Mouse (Mus musculus): Measurements from ENCODE around the gene Ints4. TPM values are rescaled to one million over a fixed set of nuclear protein-coding genes. Genes with fewer than 3 reads are reported as not detected.

The Ints4 gene
- polyA plus RNA-seq, 1 experiment = 18.0 TPM

DNA sequence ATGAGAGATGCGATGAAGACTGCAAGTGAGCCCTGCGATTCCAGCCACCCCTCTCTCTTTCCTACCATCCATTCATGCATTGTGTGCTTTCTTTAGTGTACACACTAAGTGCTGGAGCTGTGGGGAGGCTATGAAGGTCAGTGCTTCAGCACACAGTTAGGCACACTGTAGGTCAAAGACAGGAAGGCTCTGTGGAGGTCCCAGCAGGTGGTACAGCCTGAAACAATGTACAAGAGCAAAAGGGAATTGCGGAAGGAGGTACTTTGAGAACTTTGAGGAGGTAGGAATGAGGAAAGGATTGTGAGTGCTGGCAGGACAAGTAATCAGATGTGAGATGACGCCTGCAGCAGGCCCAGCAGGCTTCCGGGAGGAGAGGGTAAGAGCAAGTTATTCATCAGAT is 54.8 kb downstream of the Ints4 start:
- Histone ChIP-seq H3K4me1 (ENCODE audit: control insufficient read depth, insufficient read depth, low read length) (no peaks in the 10 kb centered on the region), H3K27ac (ENCODE audit: insufficient read depth, low read depth, low read length) (no peak overlapping the region), H3K4me3 (ENCODE audit: insufficient read depth, low read length) (no peak overlapping the region)
- TF ChIP-seq POLR2A (IDR thresholded peaks at IDR 0.05; ENCODE audit: borderline replicate concordance, low read depth, low read length) = no peak

DNA sequence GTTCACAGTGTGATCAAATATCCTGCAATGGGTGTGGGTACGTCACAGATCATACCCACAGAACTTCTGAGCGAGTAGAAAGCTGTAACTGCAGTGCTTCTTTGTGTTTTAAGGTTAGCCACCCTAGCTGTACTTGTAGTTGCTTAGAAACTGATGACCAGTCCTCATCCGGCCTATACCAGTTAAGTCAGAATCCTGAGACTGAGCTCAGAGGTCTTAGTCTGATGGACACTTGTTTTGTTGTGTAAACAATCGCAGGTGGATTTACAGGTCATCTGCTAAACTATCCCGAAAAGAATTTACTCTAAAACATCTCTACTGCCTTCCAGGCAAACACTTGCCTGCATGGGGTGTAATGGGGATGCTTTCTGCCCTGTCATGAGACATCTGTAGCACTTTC is 55.8 kb downstream of the Ints4 start:
- H3K27ac ChIP-seq (ENCODE audit: insufficient read depth, low read depth, low read length) = no peak overlapping the region
- TF ChIP-seq CTCF (IDR thresholded peaks at IDR 0.05; ENCODE audit: low read depth, low read length) (no peak), POLR2A (IDR thresholded peaks at IDR 0.05; ENCODE audit: borderline replicate concordance, low read depth, low read length) (no peak)
- H3K4me1 ChIP-seq (ENCODE audit: control insufficient read depth, insufficient read depth, low read length) = no peaks in the 10 kb centered on the region
- H3K4me3 ChIP-seq (ENCODE audit: insufficient read depth, low read length) = no peak overlapping the region

DNA sequence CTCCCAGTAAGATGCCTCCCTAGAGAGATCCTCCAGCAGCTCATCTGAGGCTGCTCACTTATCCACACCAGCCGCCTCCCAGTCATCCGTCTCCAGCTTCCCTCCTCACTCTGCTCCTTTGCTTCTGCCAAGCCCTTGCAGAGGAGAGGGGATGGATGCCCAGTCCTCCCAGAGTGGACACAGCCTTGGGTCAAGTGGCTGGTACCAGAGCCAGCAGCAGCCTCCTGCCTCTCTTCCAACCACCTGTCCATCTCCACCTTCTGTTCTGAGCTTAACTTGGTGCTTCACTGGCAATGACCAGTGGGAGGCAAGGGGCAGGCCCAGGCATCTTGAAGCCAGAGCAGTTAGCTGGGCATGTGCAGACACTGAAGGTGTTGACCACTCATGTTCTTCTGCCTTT is 65.7 kb downstream of the Ints4 start:
- Histone ChIP-seq H3K4me1 (ENCODE audit: control insufficient read depth, insufficient read depth, low read length) (no peaks in the 10 kb centered on the region), H3K27ac (ENCODE audit: insufficient read depth, low read depth, low read length) (no peak overlapping the region), H3K4me3 (ENCODE audit: insufficient read depth, low read length) (no peak overlapping the region)
- TF ChIP-seq CTCF (IDR thresholded peaks at IDR 0.05; ENCODE audit: low read depth, low read length) = no peak
- TF ChIP-seq POLR2A (IDR thresholded peaks at IDR 0.05; ENCODE audit: borderline replicate concordance, low read depth, low read length) = no peak

DNA sequence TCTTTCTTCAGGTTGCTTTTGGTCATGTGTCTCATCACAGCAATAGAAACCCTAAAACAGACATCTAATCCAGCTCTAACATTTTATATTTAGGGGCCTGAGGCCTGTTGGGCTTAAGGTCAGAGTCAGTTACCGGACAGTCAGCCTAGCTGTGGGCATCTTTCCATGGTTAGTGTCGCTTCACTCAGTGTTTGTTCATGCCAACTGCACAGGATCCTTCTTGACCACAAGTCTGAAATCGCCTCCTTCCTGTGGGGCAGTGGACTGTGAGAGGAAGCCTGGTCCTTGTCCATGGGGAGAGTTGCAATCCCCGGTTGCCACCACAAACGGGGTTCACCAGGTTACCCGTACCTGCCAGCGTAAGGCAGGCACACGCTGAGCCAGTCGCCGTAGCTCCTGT is 68.5 kb downstream of the Ints4 start:
- no peak overlapping the region for H3K4me3 ChIP-seq (ENCODE audit: insufficient read depth, low read length)
- TF ChIP-seq POLR2A (IDR thresholded peaks at IDR 0.05; ENCODE audit: borderline replicate concordance, low read depth, low read length) (no peak), CTCF (IDR thresholded peaks at IDR 0.05; ENCODE audit: low read depth, low read length) (no peak)
- no peak overlapping the region for H3K27ac ChIP-seq (ENCODE audit: insufficient read depth, low read depth, low read length)
- H3K4me1 ChIP-seq (ENCODE audit: control insufficient read depth, insufficient read depth, low read length) = no peaks in the 10 kb centered on the region

GRCm38 (mm10) chr7:97550673-97551072 is 69.9 kb downstream of the Ints4 start:
- TF ChIP-seq CTCF (IDR thresholded peaks at IDR 0.05; ENCODE audit: low read depth, low read length) = no peak
- no peak for TF ChIP-seq POLR2A (IDR thresholded peaks at IDR 0.05; ENCODE audit: borderline replicate concordance, low read depth, low read length)
- H3K4me1 ChIP-seq (ENCODE audit: control insufficient read depth, insufficient read depth, low read length) = no peaks in the 10 kb centered on the region
- H3K27ac ChIP-seq (ENCODE audit: insufficient read depth, low read depth, low read length) = no peak overlapping the region
- no peak overlapping the region for H3K4me3 ChIP-seq (ENCODE audit: insufficient read depth, low read length)

- TF ChIP-seq CTCF (IDR thresholded peaks at IDR 0.05; ENCODE audit: low read depth, low read length) (no peak), POLR2A (IDR thresholded peaks at IDR 0.05; ENCODE audit: borderline replicate concordance, low read depth, low read length) (no peak)
These were observed 82.8 kb downstream of the Ints4 start for GRCm38 (mm10) chr7:97563576-97563975.

GRCm38 (mm10) chr7:97569372-97569771 is 88.6 kb downstream of the Ints4 start:
- no peak overlapping the region for H3K27ac ChIP-seq (ENCODE audit: insufficient read depth, low read depth, low read length)
- H3K4me1 ChIP-seq (ENCODE audit: control insufficient read depth, insufficient read depth, low read length) = no peaks in the 10 kb centered on the region
- H3K4me3 ChIP-seq (ENCODE audit: insufficient read depth, low read length) = no peak overlapping the region
- TF ChIP-seq POLR2A (IDR thresholded peaks at IDR 0.05; ENCODE audit: borderline replicate concordance, low read depth, low read length) = no peak
- no peak for TF ChIP-seq CTCF (IDR thresholded peaks at IDR 0.05; ENCODE audit: low read depth, low read length)

More at GRCm38 (mm10) chr7:97563576-97563975, 82.8 kb downstream of the Ints4 start:
- Histone ChIP-seq H3K4me3 (ENCODE audit: insufficient read depth, low read length) (no peak overlapping the region), H3K4me1 (ENCODE audit: control insufficient read depth, insufficient read depth, low read length) (no peaks in the 10 kb centered on the region), H3K27ac (ENCODE audit: insufficient read depth, low read depth, low read length) (no peak overlapping the region)

DNA sequence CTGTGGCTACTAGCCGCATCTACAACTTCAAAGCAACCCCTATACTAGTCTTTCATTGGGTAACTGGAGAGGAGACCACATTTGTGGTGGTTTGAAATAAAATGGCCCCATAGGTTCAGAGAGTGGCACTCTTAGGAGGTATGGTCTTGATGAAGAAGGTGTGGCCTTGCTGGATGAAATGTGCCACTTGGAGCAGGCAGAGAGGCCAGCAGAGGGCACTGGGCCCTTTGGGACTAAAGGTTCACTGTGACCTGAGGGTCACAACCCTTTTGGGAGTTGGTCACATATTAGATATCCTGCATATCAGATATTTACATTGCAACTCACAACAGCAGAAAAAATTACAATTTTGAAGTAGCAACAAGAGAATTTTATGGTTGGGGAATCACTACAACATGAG is 89.6 kb downstream of the Ints4 start:
- Histone ChIP-seq H3K4me3 (ENCODE audit: insufficient read depth, low read length) (no peak overlapping the region), H3K4me1 (ENCODE audit: control insufficient read depth, insufficient read depth, low read length) (no peaks in the 10 kb centered on the region), H3K27ac (ENCODE audit: insufficient read depth, low read depth, low read length) (no peak overlapping the region)
- TF ChIP-seq CTCF (IDR thresholded peaks at IDR 0.05; ENCODE audit: low read depth, low read length) (peak; percentile 35; the same call in 1 of the 2 replicates), POLR2A (IDR thresholded peaks at IDR 0.05; ENCODE audit: borderline replicate concordance, low read depth, low read length) (no peak)

GRCm38 (mm10) chr7:97578361-97579066 is 97.8 kb downstream of the Ints4 start:
- no peaks in the 10 kb centered on the region for H3K4me1 ChIP-seq (ENCODE audit: control insufficient read depth, insufficient read depth, low read length)
- TF ChIP-seq CTCF (IDR thresholded peaks at IDR 0.05; ENCODE audit: low read depth, low read length) = no peak
- TF ChIP-seq POLR2A (IDR thresholded peaks at IDR 0.05; ENCODE audit: borderline replicate concordance, low read depth, low read length) = no peak
- peak overlapping the region; percentile 84 for H3K4me3 ChIP-seq (ENCODE audit: insufficient read depth, low read length)
- H3K27ac ChIP-seq (ENCODE audit: insufficient read depth, low read depth, low read length) = no peak overlapping the region

DNA sequence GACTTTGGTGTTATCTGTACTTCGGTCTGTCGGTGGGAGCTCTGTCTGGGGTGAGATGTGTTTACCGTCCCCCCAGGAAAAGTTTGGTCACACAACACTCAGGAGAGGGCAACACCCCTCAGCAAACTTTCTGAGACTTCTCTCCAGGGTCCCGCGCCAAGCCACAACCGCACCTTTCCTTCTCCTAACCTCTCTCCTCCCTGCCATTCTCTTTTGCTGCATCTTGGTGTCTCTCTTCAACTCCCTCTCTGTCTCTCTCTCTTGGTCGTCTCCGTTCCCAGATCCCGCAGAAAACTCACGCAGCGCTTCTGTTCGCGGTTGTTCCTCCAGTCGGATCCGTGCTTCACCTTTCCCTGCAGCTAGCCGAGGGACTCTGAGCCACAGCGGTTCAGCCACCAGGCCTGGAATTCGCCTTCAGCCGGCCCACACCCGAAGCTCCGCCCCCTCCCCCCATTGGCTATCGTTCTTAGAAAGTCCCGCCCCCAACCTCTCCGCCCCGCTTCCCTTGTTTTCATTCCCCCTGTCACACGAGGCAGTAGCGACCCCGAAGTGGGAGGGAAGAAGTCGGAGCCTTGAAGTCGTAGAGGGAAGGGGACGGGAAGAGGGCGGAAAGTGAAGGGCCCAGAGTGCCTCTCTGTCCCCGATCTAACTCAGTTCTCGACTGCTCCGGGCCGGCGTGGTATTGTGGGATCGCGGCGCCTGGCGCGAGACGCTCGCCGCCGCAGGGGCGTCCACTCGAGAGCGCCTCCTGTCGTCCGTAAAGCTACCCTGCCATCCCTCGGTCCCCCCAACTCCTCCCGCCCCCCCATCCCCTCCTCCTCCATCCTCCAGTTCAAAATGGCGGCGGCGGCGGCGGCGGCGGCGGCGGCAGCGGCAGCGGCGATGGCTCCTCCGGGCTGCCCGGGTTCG is 98.6 kb downstream of the Ints4 start, which contains the start of the genes Aamdc and Rsf1:
Gene Aamdc, minus strand, starts transcription at position 431 of the 909 bp plus-strand sequence.
Gene Rsf1, plus strand, starts transcription at position 823 of the 909 bp plus-strand sequence.
- H3K4me3 ChIP-seq (ENCODE audit: insufficient read depth, low read length) = peak within 1 kb of the TSS; percentile 84
- H3K27ac ChIP-seq (ENCODE audit: insufficient read depth, low read depth, low read length) = peak within 1 kb of the TSS; percentile 79
- TF ChIP-seq POLR2A (IDR thresholded peaks at IDR 0.05; ENCODE audit: borderline replicate concordance, low read depth, low read length) (0 out of 2 replicates have a peak, but pooled peaks have one; percentile 37), CTCF (IDR thresholded peaks at IDR 0.05; ENCODE audit: low read depth, low read length) (peak; percentile 36; the same call in 1 of the 2 replicates)
- H3K4me1 ChIP-seq (ENCODE audit: control insufficient read depth, insufficient read depth, low read length) = no peaks in the 10 kb centered on the region

All from bone marrow macrophage, adult 2 months (primary cell).